Mouse (Mus musculus): ENCODE results near the gene Bdp1. TPM values are rescaled to one million over a fixed set of nuclear protein-coding genes. Genes with fewer than 3 reads are reported as not detected.

Gene Bdp1
- polyA plus RNA-seq (2012; rRNA removed; ENCODE audit: low replicate concordance): 1.9 and 3.3 TPM in 2 replicates

DNA sequence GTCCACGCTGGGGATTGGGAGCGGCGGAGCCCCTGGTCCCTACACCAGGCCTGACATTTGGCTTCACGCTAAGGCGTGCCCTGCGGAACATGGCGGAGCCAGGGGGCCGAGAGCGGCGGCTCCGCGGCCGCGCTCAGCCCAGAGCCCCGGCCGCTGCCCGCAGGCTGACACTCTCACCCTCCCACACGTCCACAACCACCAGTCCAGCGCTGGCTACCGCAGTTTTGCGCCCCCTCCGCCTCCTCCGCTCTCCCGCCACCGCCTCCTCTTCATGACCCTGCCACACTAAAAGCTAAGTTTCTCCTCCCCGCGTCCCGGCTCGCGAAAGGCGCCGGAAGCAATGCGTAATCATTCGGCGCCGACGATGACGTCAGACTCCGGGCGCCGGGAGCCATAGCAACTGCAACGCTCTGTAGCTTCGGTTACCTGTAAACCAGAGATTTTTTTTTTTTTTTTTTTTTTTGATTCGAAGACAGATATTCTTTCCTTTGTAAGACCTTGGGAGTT lies at the start of gene Bdp1:
Gene Bdp1, minus strand, starts transcription at position 323 of the 507 bp plus-strand sequence.

GRCm38 (mm10) chr13:100124423-100125257 lies 20.8 kb upstream of the Bdp1 start, which contains the start of gene Smn1:
Smn1 (plus strand) TSS chr13:100124852.

DNA sequence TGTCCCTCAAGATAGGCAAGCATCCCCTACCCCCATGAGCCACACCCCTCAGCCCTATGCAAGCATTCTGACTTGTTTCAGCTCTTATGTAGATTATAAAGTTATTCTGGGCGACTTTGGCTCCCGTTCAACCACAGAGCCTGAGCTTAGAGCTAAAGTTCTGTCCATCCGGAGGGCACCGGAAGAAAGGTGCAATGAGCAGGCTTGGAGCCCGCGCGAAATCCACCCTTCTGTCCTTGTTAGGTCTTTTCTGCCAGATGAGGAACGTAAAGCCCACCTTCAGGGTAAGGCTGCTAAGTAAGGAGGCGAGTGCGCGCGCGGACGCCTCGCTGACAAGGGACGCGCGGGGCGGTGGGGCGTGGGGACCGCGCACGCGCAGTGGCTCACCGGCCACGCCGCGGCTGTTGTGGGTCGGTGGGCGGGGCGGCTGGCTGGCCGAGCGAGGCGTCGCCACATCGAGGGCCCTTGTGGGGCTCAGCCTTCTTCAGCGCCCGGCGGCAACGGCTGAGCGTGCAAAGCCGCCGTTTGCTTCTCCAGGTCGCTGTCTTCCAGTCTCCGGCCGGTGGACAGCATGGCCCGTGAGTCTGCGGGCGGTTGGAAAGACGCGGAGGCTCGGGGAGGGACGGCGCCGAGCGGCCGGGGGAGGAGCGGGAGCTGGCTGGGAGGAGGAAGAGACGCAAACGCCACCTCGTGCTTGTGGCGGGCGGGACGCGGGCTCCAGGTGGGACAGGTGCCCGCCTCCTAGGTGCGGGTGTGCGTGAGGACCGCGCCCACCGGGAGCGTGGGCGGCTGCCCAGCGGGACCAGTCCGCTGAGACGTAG lies 4.0 kb upstream of the Bdp1 start, which contains the start of gene Serf1:
Gene Serf1, plus strand, starts transcription at position 361 of the 821 bp plus-strand sequence.

GRCm38 (mm10) chr13:100014906-100015895 lies 88.7 kb downstream of the Bdp1 start, which contains the start of gene Mccc2:
Mccc2 (minus strand) TSS chr13:100015639.

Other genes with a start within 250 kb of the Bdp1 start
- gene Cartpt, start 203.0 kb downstream of the Bdp1 start, polyA plus RNA-seq (2012; rRNA removed; ENCODE audit: low replicate concordance): not detected in 2 replicates
- 41.2 and 47.2 TPM in 2 replicates for gene Mccc2, start 88.4 kb downstream of the Bdp1 start, polyA plus RNA-seq (2012; rRNA removed; ENCODE audit: low replicate concordance)
- 7.0 and 8.6 TPM in 2 replicates for gene Serf1, start 3.9 kb upstream of the Bdp1 start, polyA plus RNA-seq (2012; rRNA removed; ENCODE audit: low replicate concordance)
- 9.8 and 17.1 TPM in 2 replicates for gene Smn1, start 20.8 kb upstream of the Bdp1 start, polyA plus RNA-seq (2012; rRNA removed; ENCODE audit: low replicate concordance)
- gene Naip2, start 98.0 kb upstream of the Bdp1 start, polyA plus RNA-seq (2012; rRNA removed; ENCODE audit: low replicate concordance): 1.6 and 3.2 TPM in 2 replicates
- gene Naip5, start 142.3 kb upstream of the Bdp1 start, polyA plus RNA-seq (2012; rRNA removed; ENCODE audit: low replicate concordance): 2.8 and 5.5 TPM in 2 replicates
- 1.7 and 6.7 TPM in 2 replicates for gene Naip6, start 213.6 kb upstream of the Bdp1 start, polyA plus RNA-seq (2012; rRNA removed; ENCODE audit: low replicate concordance)

Measured in subcutaneous adipose tissue, adult 2 months (tissue).